Mouse (Mus musculus) kidney, postnatal 0 days (tissue): Measurements from ENCODE around the gene Gimap7. TPM values are rescaled to one million over a fixed set of nuclear protein-coding genes. Genes with fewer than 3 reads are reported as not detected.

Experiments used
- ATAC-seq: fragments of 200-750 bp; cut with Nextera tagmentation; replicated peaks from 2 replicates; pipeline ENCODE4 v1.8.0; 2017; ENCODE audit warnings: low read depth, moderate number of reproducible peaks, moderate TSS enrichment, moderate library complexity; ENCODE audit not compliant: low FRiP score
- DNase-seq: peaks from one replicate; pipeline ENCODE4 v3.0.0-alpha.2; 2016; ENCODE audit warnings: low spot score
- H3K27ac ChIP-seq: fragments of 300-500 bp; sonication (generic); 2 replicates; pipeline ENCODE4 v1.5.1; 2014; ENCODE audit warnings: mild to moderate bottlenecking
- H3K27me3 ChIP-seq: fragments of 300-500 bp; sonication (generic); 2 replicates; pipeline ENCODE4 v1.6.1; 2014; ENCODE audit warnings: low read length, mixed read lengths; ENCODE audit not compliant: insufficient read depth
- H3K36me3 ChIP-seq: fragments of 300-500 bp; sonication (generic); 2 replicates; pipeline ENCODE4 v1.6.1; 2014; ENCODE audit warnings: low read length, mixed read lengths; ENCODE audit not compliant: insufficient read depth
- H3K4me1 ChIP-seq: fragments of 300-500 bp; sonication (generic); replicated peaks from 2 replicates; pipeline ENCODE4 v1.6.1; 2014; ENCODE audit warnings: antibody characterized with exemption, low read length, mixed read lengths; ENCODE audit not compliant: insufficient read depth
- H3K4me2 ChIP-seq: fragments of 300-500 bp; sonication (generic); 2 replicates; pipeline ENCODE4 v1.6.1; 2014; ENCODE audit warnings: mild to moderate bottlenecking, low read length, moderate library complexity, mixed read lengths
- H3K4me3 ChIP-seq: fragments of 300-500 bp; sonication (generic); replicated peaks from 2 replicates; pipeline ENCODE4 v1.5.1; 2014; ENCODE audit warnings: low read depth, low read length
- H3K9ac ChIP-seq: fragments of 300-500 bp; sonication (generic); 2 replicates; pipeline ENCODE4 v1.6.1; 2014; ENCODE audit warnings: low read depth, low read length
- H3K9me3 ChIP-seq: fragments of 300-500 bp; sonication (generic); replicated peaks from 2 replicates; pipeline ENCODE4 v1.6.1; 2016; ENCODE audit warnings: low read length, inconsistent platforms, mixed read lengths
- CTCF ChIP-seq: IDR thresholded peaks from 2 replicates; pipeline ENCODE4 v1.5.1; 2016; ENCODE audit warnings: antibody characterized with exemption, low read depth, mild to moderate bottlenecking, moderate library complexity
- WGBS: fragments of 180-500 bp; shearing (Covaris S2); extraction: QIAGEN DNeasy Blood & Tissue Kit; methylation state at CpG from one replicate; pipeline ENCODE4 v1.1.7; 2014; 5-methylcytosine and 5-hydroxymethylcytosine counted together
- polyA plus RNA-seq: library from polyadenylated mRNA; unstranded; fragments of >200 nt; fragmentation: Nextera tagmentation; extraction: Ambion mirVana; gene quantifications from 2 replicates; pipeline ENCODE4 v1.2.1, GENCODE M21; 2015

Gimap7 gene
- polyA plus RNA-seq, 1 experiment from 2014 or later: 0.14 TPM

DNA sequence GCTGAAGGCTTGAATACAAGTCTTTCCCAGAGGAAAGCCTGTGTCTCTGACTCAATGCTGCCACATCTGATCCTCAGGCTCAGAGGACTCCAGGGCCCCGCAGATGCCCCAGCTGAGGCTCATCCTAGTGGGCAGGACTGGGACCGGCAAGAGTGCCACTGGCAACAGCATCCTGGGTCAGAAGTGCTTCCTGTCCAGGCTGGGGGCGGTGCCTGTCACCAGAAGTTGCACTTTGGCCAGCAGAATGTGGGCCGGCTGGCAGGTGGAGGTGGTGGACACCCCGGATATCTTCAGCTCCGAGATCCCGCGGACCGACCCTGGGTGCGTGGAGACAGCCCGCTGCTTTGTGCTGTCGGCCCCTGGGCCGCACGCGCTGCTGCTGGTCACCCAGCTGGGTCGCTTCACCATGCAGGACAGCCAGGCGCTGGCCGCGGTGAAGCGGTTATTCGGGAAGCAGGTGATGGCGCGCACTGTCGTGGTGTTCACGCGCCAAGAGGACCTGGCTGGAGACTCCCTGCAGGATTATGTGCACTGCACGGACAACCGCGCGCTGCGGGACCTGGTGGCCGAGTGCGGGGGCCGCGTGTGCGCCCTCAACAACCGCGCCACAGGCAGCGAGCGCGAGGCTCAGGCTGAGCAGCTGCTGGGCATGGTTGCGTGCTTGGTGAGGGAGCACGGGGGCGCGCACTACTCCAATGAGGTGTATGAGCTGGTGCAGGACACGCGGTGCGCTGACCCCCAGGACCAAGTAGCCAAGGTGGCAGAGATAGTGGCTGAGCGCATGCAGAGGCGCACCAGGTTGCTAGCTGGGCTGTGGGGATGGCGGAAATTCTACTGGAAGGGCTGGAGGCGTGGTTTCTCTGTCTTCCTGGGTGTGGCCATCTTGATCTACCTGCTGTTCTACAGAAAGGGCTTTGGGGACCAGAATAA is 24.3 kb downstream of the Gimap7 start:
- peak; percentile 24 for DNase-seq
- peak overlapping the region; percentile 46 for H3K9ac ChIP-seq
- H3K27me3 ChIP-seq: no peaks in the 10 kb centered on the region
- peak overlapping the region; percentile 79 for H3K27ac ChIP-seq
- WGBS: 5% methylated on average over 52 of the region's 52 CpGs
- H3K4me2 ChIP-seq: peak overlapping the region; percentile 87
- no peaks in the 10 kb centered on the region for H3K9me3 ChIP-seq
- TF ChIP-seq CTCF: no peak
- H3K4me3 ChIP-seq: peak overlapping the region; percentile 40
- H3K4me1 ChIP-seq: peaks cover 4% of the 10 kb centered on the region; the same call in 1 of the 2 replicates
- no peaks in the 10 kb centered on the region for H3K36me3 ChIP-seq
- ATAC-seq: peak; percentile 84

DNA sequence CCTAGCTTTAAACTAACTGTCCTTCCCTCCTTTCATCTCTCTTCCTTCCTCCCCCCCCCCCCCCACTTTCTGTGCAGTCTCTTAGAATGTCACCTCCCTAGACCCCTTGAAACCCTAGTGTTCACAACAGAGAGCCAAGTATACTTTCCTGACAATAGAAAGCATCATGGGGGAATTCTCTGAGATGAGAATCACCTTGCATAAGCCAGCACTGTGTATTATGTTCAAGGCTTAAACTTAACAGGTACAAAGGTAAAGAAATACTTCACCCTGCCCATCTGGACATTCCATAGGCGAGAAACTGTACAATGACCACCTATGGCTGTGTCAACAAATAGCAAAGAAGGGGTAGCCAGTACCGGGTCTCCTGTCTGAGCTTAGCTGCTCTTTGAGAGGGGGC is 27.1 kb downstream of the Gimap7 start:
- DNase-seq (no peak), ATAC-seq (no peak)
- Histone ChIP-seq H3K27ac (peak overlapping the region; percentile 77), H3K9me3 (no peaks in the 10 kb centered on the region), H3K4me2 (peak overlapping the region; percentile 23; the same call in 1 of the 2 replicates), H3K27me3 (no peaks in the 10 kb centered on the region), H3K36me3 (no peaks in the 10 kb centered on the region), H3K9ac (no peak overlapping the region), H3K4me3 (no peak overlapping the region), H3K4me1 (peaks cover 4% of the 10 kb centered on the region; the same call in 1 of the 2 replicates)
- no peak for TF ChIP-seq CTCF
- 68% methylated on average over 2 of the region's 2 CpGs for WGBS

DNA sequence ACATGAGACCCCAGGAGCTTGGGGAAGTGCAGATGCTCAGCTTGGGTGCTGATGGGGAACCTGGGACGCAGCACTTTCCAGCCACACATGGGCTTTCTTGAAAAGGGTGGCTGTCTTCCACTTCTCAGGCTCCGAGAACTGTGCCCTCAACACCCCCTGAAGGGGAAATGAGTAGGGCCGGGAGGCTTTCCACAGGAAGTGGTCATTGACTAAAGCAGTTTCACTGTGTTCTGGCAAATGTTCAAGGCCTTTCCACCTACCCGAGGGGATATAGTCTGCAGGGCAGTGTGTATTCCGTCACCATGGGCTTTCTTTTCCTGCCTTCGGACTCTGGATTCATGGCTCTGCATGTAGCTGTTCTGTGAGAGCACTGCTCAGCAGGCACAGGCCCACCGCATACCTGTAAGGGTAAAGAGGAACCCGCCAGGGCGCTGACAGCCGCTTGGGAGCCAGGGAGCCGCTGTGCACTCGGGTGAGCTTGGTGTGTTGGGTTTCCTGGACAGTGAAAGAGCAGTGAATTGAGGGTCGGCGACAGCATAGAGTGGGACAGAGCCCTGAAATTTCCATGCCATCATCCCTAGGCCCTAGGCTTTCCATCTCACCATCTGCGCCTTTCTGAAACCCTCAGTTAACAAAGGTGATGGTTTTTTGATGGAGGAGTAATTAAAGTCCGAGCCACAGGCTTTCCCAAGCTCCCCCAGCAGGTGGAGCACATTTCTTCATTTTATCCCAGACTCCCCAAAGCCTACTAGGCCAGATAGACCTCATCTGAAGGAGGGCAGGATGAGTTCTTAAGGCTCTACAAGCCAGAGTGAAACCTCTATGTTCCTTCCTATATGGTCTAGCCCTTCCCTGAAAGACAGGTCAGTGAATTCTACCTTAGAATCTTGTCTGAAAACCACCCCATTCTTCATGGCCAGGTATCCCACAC is 27.8 kb downstream of the Gimap7 start, which contains the start of gene Gimap5:
Gimap5 (plus strand) TSS at position 239 of the 931 bp plus-strand sequence.
- ATAC-seq (no peak), DNase-seq (peak; percentile 75)
- H3K27me3 ChIP-seq: no peaks in the 10 kb centered on the region
- 36% methylated on average over 16 of the region's 16 CpGs for WGBS
- H3K4me3 ChIP-seq: 0 out of 2 replicates have a peak within 1 kb of the TSS, but pooled peaks have one; percentile 4
- peak; percentile 73 for TF ChIP-seq CTCF
- H3K36me3 ChIP-seq: no peaks in the 10 kb centered on the region
- peaks cover 4% of the 10 kb centered on the region; the same call in 1 of the 2 replicates for H3K4me1 ChIP-seq
- H3K27ac ChIP-seq: peak within 1 kb of the TSS; percentile 77
- H3K4me2 ChIP-seq: peak within 1 kb of the TSS; percentile 43
- H3K9ac ChIP-seq: peak within 1 kb of the TSS; percentile 31; the same call in 1 of the 2 replicates
- H3K9me3 ChIP-seq: no peaks in the 10 kb centered on the region

GRCm38 (mm10) chr6:48747091-48747966 is 28.9 kb downstream of the Gimap7 start:
- Histone ChIP-seq H3K27me3 (no peaks in the 10 kb centered on the region), H3K4me2 (peak overlapping the region; percentile 43), H3K9ac (no peak overlapping the region), H3K9me3 (no peaks in the 10 kb centered on the region), H3K36me3 (no peaks in the 10 kb centered on the region), H3K4me3 (0 out of 2 replicates have a peak overlapping the region, but pooled peaks have one; percentile 4), H3K4me1 (0 out of 2 replicates have a peak, but pooled peaks cover 4% of the 10 kb centered on the region), H3K27ac (peak overlapping the region; percentile 77)
- DNase-seq: no peak
- no peak for ATAC-seq
- WGBS: 39% methylated on average over 7 of the region's 7 CpGs
- TF ChIP-seq CTCF: no peak

GRCm38 (mm10) chr6:48763567-48764270 is 45.3 kb downstream of the Gimap7 start:
- DNase-seq: peak; percentile 38
- no peak overlapping the region for H3K4me3 ChIP-seq
- no peak for TF ChIP-seq CTCF

More at GRCm38 (mm10) chr6:48763567-48764270, 45.3 kb downstream of the Gimap7 start:
- no peaks in the 10 kb centered on the region for H3K9me3 ChIP-seq
- ATAC-seq: no peak
- H3K27ac ChIP-seq: no peak overlapping the region
- H3K4me1 ChIP-seq: no peaks in the 10 kb centered on the region
- H3K36me3 ChIP-seq: no peaks in the 10 kb centered on the region
- H3K27me3 ChIP-seq: no peaks in the 10 kb centered on the region
- 51% methylated on average over 7 of the region's 7 CpGs for WGBS
- no peak overlapping the region for H3K9ac ChIP-seq
- no peak overlapping the region for H3K4me2 ChIP-seq
